Mouse (Mus musculus) gastrocnemius, adult 2 months (tissue): ENCODE data around the gene Olfr1223. TPM values are rescaled to one million over a fixed set of nuclear protein-coding genes. Genes with fewer than 3 reads are reported as not detected.
"Not testable (repeated sequence)": the region's sequence is repeated elsewhere in the genome, so short reads cannot be mapped to it uniquely, and the experiment has no call there.

Experiments
- DNase-seq: peaks from one replicate; pipeline ENCODE4 v3.0.0; 2022
- H3K27ac ChIP-seq: fragments of 200-600 bp; 2 replicates; pipeline ENCODE4 v1.8.1; 2022; ENCODE audit warnings: mild to moderate bottlenecking
- H3K4me3 ChIP-seq: fragments of 200-600 bp; 2 replicates; pipeline ENCODE4 v1.8.1; 2022; ENCODE audit warnings: mild to moderate bottlenecking, moderate library complexity
- CTCF ChIP-seq: fragments of 200-600 bp; IDR thresholded peaks from 2 replicates; pipeline ENCODE4 v1.8.1; 2022; ENCODE audit warnings: antibody characterized with exemption, mild to moderate bottlenecking, moderate library complexity
- intact Hi-C: fragments of 180-260 bp; cut with DNase I; formaldehyde crosslinking; loops from one replicate; pipeline ENCODE4 v1.15.1; 2025
- long read RNA-seq, 2 experiments: library from polyadenylated mRNA; stranded (forward); transcript quantifications; one replicate each; pipeline ENCODE4 v2.0.0; 2021
- total RNA-seq, 2 experiments: library from RNA; stranded (reverse); gene quantifications; 2 replicates each; pipeline ENCODE4 v1.2.3; 2021

The Olfr1223 gene
- total RNA-seq = not detected
- long read RNA-seq, experiment 1 = 0 reads
- long read RNA-seq, experiment 2 = 0 reads

GRCm38 (mm10) chr2:89151460-89151859, at the start of gene Olfr1223:
Gene Olfr1223 (minus strand): TSS chr2:89151560.
- no peak for TF ChIP-seq CTCF
- Histone ChIP-seq H3K4me3 (no peak within 1 kb of the TSS), H3K27ac (no peak within 1 kb of the TSS)
- DNase-seq = no peak
- intact Hi-C loops = no loop called here

GRCm38 (mm10) chr2:89199948-89200347, 48.6 kb upstream of the Olfr1223 start, which contains the start of gene Olfr1226:
Gene Olfr1226 (minus strand): TSS chr2:89200048.
- intact Hi-C loops = no loop called here
- H3K27ac ChIP-seq = no peak within 1 kb of the TSS
- DNase-seq = no peak
- TF ChIP-seq CTCF = no peak
- no peak within 1 kb of the TSS for H3K4me3 ChIP-seq

GRCm38 (mm10) chr2:89196325-89196982, 45.1 kb upstream of the Olfr1223 start:
- intact Hi-C loops = no loop called here
- Histone ChIP-seq H3K4me3 (no peak overlapping the region), H3K27ac (no peak overlapping the region)
- DNase-seq = no peak
- no peak for TF ChIP-seq CTCF

GRCm38 (mm10) chr2:89174569-89174968, 23.2 kb upstream of the Olfr1223 start, which contains the start of gene Olfr1225:
Gene Olfr1225 (minus strand): TSS chr2:89174669.
- TF ChIP-seq CTCF = no peak
- H3K27ac ChIP-seq = no peak within 1 kb of the TSS
- DNase-seq = no peak
- no peak within 1 kb of the TSS for H3K4me3 ChIP-seq
- intact Hi-C loops = no loop called here

- H3K4me3 ChIP-seq, DNase-seq, intact Hi-C loops, H3K27ac ChIP-seq: not testable (repeated sequence)
Measured at GRCm38 (mm10) chr2:89164711-89165110, 13.4 kb upstream of the Olfr1223 start.

GRCm38 (mm10) chr2:89163991-89164390, 12.6 kb upstream of the Olfr1223 start, which contains the start of gene Olfr1224-ps1:
Gene Olfr1224-ps1 (minus strand): TSS chr2:89164091.
- DNase-seq, H3K4me3 ChIP-seq, intact Hi-C loops, H3K27ac ChIP-seq: not testable (repeated sequence)

GRCm38 (mm10) chr2:89132954-89133353, 18.4 kb downstream of the Olfr1223 start, which contains the start of gene Olfr1222:
Gene Olfr1222 (minus strand): TSS chr2:89133054.
- TF ChIP-seq CTCF = no peak
- intact Hi-C loops = no loop called here
- Histone ChIP-seq H3K4me3 (no peak within 1 kb of the TSS), H3K27ac (no peak within 1 kb of the TSS)
- DNase-seq = no peak

GRCm38 (mm10) chr2:89117183-89117582, 34.2 kb downstream of the Olfr1223 start, which contains the start of gene Olfr1221:
Gene Olfr1221 (minus strand): TSS chr2:89117283.
- H3K27ac ChIP-seq = no peak within 1 kb of the TSS
- no peak within 1 kb of the TSS for H3K4me3 ChIP-seq
- TF ChIP-seq CTCF = no peak
- DNase-seq = no peak
- intact Hi-C loops = no loop called here

GRCm38 (mm10) chr2:89106735-89107134, 44.6 kb downstream of the Olfr1223 start, which contains the start of gene Olfr1220:
Gene Olfr1220 (minus strand): TSS chr2:89106835.
- intact Hi-C loops = no loop called here
- no peak for TF ChIP-seq CTCF
- DNase-seq = no peak
- no peak within 1 kb of the TSS for H3K4me3 ChIP-seq
- H3K27ac ChIP-seq = no peak within 1 kb of the TSS

- TF ChIP-seq CTCF = no peak
- intact Hi-C loops = no loop called here
- DNase-seq = no peak
- Histone ChIP-seq H3K4me3 (no peak overlapping the region), H3K27ac (no peak overlapping the region)
Measured at GRCm38 (mm10) chr2:89105651-89106050, 45.7 kb downstream of the Olfr1223 start.

GRCm38 (mm10) chr2:89093848-89094247, 57.5 kb downstream of the Olfr1223 start:
- Histone ChIP-seq H3K27ac (no peak overlapping the region), H3K4me3 (no peak overlapping the region)
- no peak for DNase-seq
- intact Hi-C loops = no loop called here
- no peak for TF ChIP-seq CTCF

Other genes with a start within 250 kb of the Olfr1223 start
- gene Olfr1208, start 249.2 kb downstream of the Olfr1223 start, total RNA-seq = not detected
- not detected for gene Olfr1209, start 236.4 kb downstream of the Olfr1223 start, total RNA-seq
- not detected for gene Olfr1211, start 213.4 kb downstream of the Olfr1223 start, total RNA-seq
- gene Olfr1212, start 197.6 kb downstream of the Olfr1223 start, total RNA-seq = not detected
- not detected for gene Gm13762, start 171.3 kb downstream of the Olfr1223 start, total RNA-seq
- not detected for gene Olfr1214, start 158.9 kb downstream of the Olfr1223 start, total RNA-seq
- gene Olfr1215, start 144.6 kb downstream of the Olfr1223 start, total RNA-seq = not detected
- not detected for gene Olfr1216, start 133.2 kb downstream of the Olfr1223 start, total RNA-seq
- gene Olfr1217, start 119.5 kb downstream of the Olfr1223 start, total RNA-seq = not detected
- gene Olfr1218, start 90.4 kb downstream of the Olfr1223 start, total RNA-seq = not detected
- gene Olfr1219, start 68.0 kb downstream of the Olfr1223 start, total RNA-seq = not detected
- not detected for gene Olfr1220, start 44.7 kb downstream of the Olfr1223 start, total RNA-seq
- not detected for gene Olfr1221, start 34.3 kb downstream of the Olfr1223 start, total RNA-seq
- not detected for gene Olfr1222, start 18.5 kb downstream of the Olfr1223 start, total RNA-seq
- gene Olfr1224-ps1, start 12.5 kb upstream of the Olfr1223 start, total RNA-seq = not detected
- not detected for gene Olfr1225, start 23.1 kb upstream of the Olfr1223 start, total RNA-seq
- not detected for gene Olfr1226, start 48.5 kb upstream of the Olfr1223 start, total RNA-seq
- not detected for gene Olfr1228, start 102.5 kb upstream of the Olfr1223 start, total RNA-seq
- gene Olfr1229, start 136.5 kb upstream of the Olfr1223 start, total RNA-seq = not detected
- gene Olfr1230, start 145.7 kb upstream of the Olfr1223 start, total RNA-seq = not detected
- not detected for gene Olfr1231, start 155.5 kb upstream of the Olfr1223 start, total RNA-seq
- not detected for gene Olfr1232, start 178.1 kb upstream of the Olfr1223 start, total RNA-seq
- not detected for gene Olfr1233, start 190.8 kb upstream of the Olfr1223 start, total RNA-seq
- not detected for gene Olfr1234, start 213.3 kb upstream of the Olfr1223 start, total RNA-seq